Comparison of ENCODE assay signal across 18 mouse cellular contexts in genomic region chr5:140579221-140579620, GRCm38 (mm10). TPM values are rescaled to one million over a fixed set of nuclear protein-coding genes. Genes with fewer than 3 reads are reported as not detected.
DNase-seq lines count a peak whose midpoint lies in the region; ATAC-seq and TF ChIP-seq lines count a peak whose summit lies in the region.
"Had no signal": no experiment of that assay in that cellular context is flagged by ENCODE, and none has a peak within 500 bp of the region (broad histone marks: within the 10 kb centered on the region; RNA-seq: fewer than 3 reads in every experiment).

No protein-coding gene starts in this region.

- DNase-seq in heart, adult 2 months: no peak
- no peak for DNase-seq in stomach, postnatal 0 days (ENCODE audit: low spot score)
- DNase-seq in limb, embryonic 10.5 days (ENCODE audit: low spot score): no peak
- no peak for DNase-seq in urinary bladder, adult 2 months (ENCODE audit: low spot score)
- no peak for DNase-seq in yolk sac, embryonic 10.5 days (ENCODE audit: low spot score)
- DNase-seq in embryo, embryonic 9.5 days (ENCODE audit: extremely low spot score): no peak
- DNase-seq: cerebellum, adult 11-12 months; heart, postnatal 4 days; kidney, adult 18-20 months; liver, postnatal 0 days; lung, postnatal 4 days; thymus, adult 18-20 months had no signal

- no peaks in the 10 kb centered on the region for H3K36me3 ChIP-seq in heart, embryonic 13.5 days
- no peaks in the 10 kb centered on the region for H3K36me3 ChIP-seq in heart, adult 2 months (ENCODE audit: control insufficient read depth, insufficient read depth, low read length)
- no peaks in the 10 kb centered on the region for H3K36me3 ChIP-seq in stomach, embryonic 16.5 days (ENCODE audit: control insufficient read depth, insufficient read depth, low read length)
- no peaks in the 10 kb centered on the region for H3K36me3 ChIP-seq in stomach, postnatal 0 days (ENCODE audit: control insufficient read depth, insufficient read depth, low read length)
- H3K36me3 ChIP-seq in limb, embryonic 10.5 days: no peaks in the 10 kb centered on the region

- WGBS in heart, embryonic 13.5 days: 38% methylated on average over 9 of the region's 9 CpGs
- WGBS in heart, adult 2 months: 79% methylated on average over 9 of the region's 9 CpGs
- 53% methylated on average over 9 of the region's 9 CpGs for WGBS in stomach, embryonic 16.5 days
- 50% methylated on average over 9 of the region's 9 CpGs for WGBS in stomach, postnatal 0 days
- 45% methylated on average over 9 of the region's 9 CpGs for WGBS in limb, embryonic 10.5 days

- ATAC-seq in heart, embryonic 13.5 days (ENCODE audit: extremely low read depth, insufficient number of reproducible peaks, low FRiP score, low TSS enrichment): no peak
- no peak for ATAC-seq in stomach, embryonic 16.5 days (ENCODE audit: insufficient read depth, low FRiP score)
- ATAC-seq in stomach, postnatal 0 days (ENCODE audit: low FRiP score, low TSS enrichment): no peak
- ATAC-seq: liver, postnatal 0 days had no signal

- intact Hi-C loops in heart, adult 2 months (cut with DNase I): no loop called here

- peaks cover 35% of the 10 kb centered on the region for H3K27me3 ChIP-seq in heart, embryonic 13.5 days (replicated peaks)
- no peaks in the 10 kb centered on the region for H3K27me3 ChIP-seq in heart, adult 2 months (ENCODE audit: control insufficient read depth, insufficient read depth, low read length)
- H3K27me3 ChIP-seq in stomach, embryonic 16.5 days (ENCODE audit: control insufficient read depth, insufficient read depth, low read length): no peaks in the 10 kb centered on the region
- H3K27me3 ChIP-seq in stomach, postnatal 0 days (ENCODE audit: control insufficient read depth, insufficient read depth, low read length): no peaks in the 10 kb centered on the region
- peaks cover 5% of the 10 kb centered on the region; the same call in 1 of the 2 replicates for H3K27me3 ChIP-seq in limb, embryonic 10.5 days (ENCODE audit: low read depth, poor library complexity, severe bottlenecking)

- TF ChIP-seq EP300 in heart, adult 2 months (IDR thresholded peaks at IDR 0.05; ENCODE audit: insufficient read depth, low read depth, low read length): no peak
- TF ChIP-seq EP300 in stomach, postnatal 0 days (optimal IDR thresholded peaks at IDR 0.05): no peak

- H3K4me3 ChIP-seq in heart, embryonic 13.5 days: no peak overlapping the region
- H3K4me3 ChIP-seq in heart, adult 2 months: no peak overlapping the region
- no peak overlapping the region for H3K4me3 ChIP-seq in stomach, embryonic 16.5 days (replicated peaks; ENCODE audit: low read length)
- H3K4me3 ChIP-seq in stomach, postnatal 0 days (ENCODE audit: low read depth, low read length): no peak overlapping the region
- no peak overlapping the region for H3K4me3 ChIP-seq in limb, embryonic 10.5 days
- H3K4me3 ChIP-seq: myocyte had no signal

- H3K4me2 ChIP-seq in heart, embryonic 13.5 days: no peak overlapping the region
- no peak overlapping the region for H3K4me2 ChIP-seq in stomach, embryonic 16.5 days (ENCODE audit: low read depth, low read length)
- no peak overlapping the region for H3K4me2 ChIP-seq in stomach, postnatal 0 days (replicated peaks; ENCODE audit: low read depth)

- no peaks in the 10 kb centered on the region for H3K9me3 ChIP-seq in heart, embryonic 13.5 days
- no peaks in the 10 kb centered on the region for H3K9me3 ChIP-seq in stomach, embryonic 16.5 days (replicated peaks; ENCODE audit: control insufficient read depth, low read length)
- H3K9me3 ChIP-seq in stomach, postnatal 0 days (ENCODE audit: control insufficient read depth, low read length): no peaks in the 10 kb centered on the region
- H3K9me3 ChIP-seq in limb, embryonic 10.5 days (replicated peaks): no peaks in the 10 kb centered on the region

- TF ChIP-seq CTCF in heart, adult 2 months (IDR thresholded peaks at IDR 0.05): no peak
- TF ChIP-seq CTCF in stomach, postnatal 0 days (IDR thresholded peaks at IDR 0.05; ENCODE audit: low read depth): no peak

- TF ChIP-seq POLR2A in heart, adult 2 months (IDR thresholded peaks at IDR 0.05; ENCODE audit: insufficient read depth, low read depth, low read length): no peak

- peaks cover 19% of the 10 kb centered on the region for H3K4me1 ChIP-seq in heart, embryonic 13.5 days
- peaks cover 12% of the 10 kb centered on the region for H3K4me1 ChIP-seq in heart, adult 2 months (ENCODE audit: control insufficient read depth, insufficient read depth, low read length)
- H3K4me1 ChIP-seq in stomach, embryonic 16.5 days (ENCODE audit: control insufficient read depth, insufficient read depth, low read length): peaks cover 19% of the 10 kb centered on the region; the same call in 1 of the 2 replicates
- H3K4me1 ChIP-seq in stomach, postnatal 0 days (replicated peaks; ENCODE audit: control insufficient read depth, insufficient read depth): no peaks in the 10 kb centered on the region
- H3K4me1 ChIP-seq in limb, embryonic 10.5 days: peaks cover 63% of the 10 kb centered on the region

- H3K9ac ChIP-seq in heart, embryonic 13.5 days: 0 out of 2 replicates have a peak overlapping the region, but pooled peaks have one; percentile 24
- no peak overlapping the region for H3K9ac ChIP-seq in heart, adult 2 months (ENCODE audit: low read depth, low read length)
- no peak overlapping the region for H3K9ac ChIP-seq in stomach, embryonic 16.5 days (ENCODE audit: low read length)
- H3K9ac ChIP-seq in stomach, postnatal 0 days (ENCODE audit: low read length): no peak overlapping the region
- H3K9ac ChIP-seq: liver, postnatal 0 days had no signal

- H3K79me2 ChIP-seq in heart, adult 2 months (replicated peaks; ENCODE audit: control insufficient read depth, insufficient read depth, low read length): no peaks in the 10 kb centered on the region

- no peak overlapping the region for H3K27ac ChIP-seq in heart, embryonic 13.5 days (replicated peaks)
- no peak overlapping the region for H3K27ac ChIP-seq in heart, adult 2 months
- peak overlapping the region; percentile 47 for H3K27ac ChIP-seq in stomach, embryonic 16.5 days (ENCODE audit: low read length)
- H3K27ac ChIP-seq in stomach, postnatal 0 days (replicated peaks): no peak overlapping the region
- H3K27ac ChIP-seq in limb, embryonic 10.5 days: peak overlapping the region; percentile 77

RNA-seq across cellular contexts. Expression of gene Grifin, which starts 14.3 kb away (rescaled TPM):
- not detected in 2 replicates for polyA plus RNA-seq in heart, embryonic 13.5 days (2015; fragmentation: Nextera tagmentation; extraction: Ambion mirVana)
- total RNA-seq in heart, adult 2 months (2021): not detected
- polyA plus RNA-seq in heart, adult 2 months (2012; rRNA removed): not detected in 2 replicates
- polyA plus RNA-seq in stomach, embryonic 16.5 days (2015; fragmentation: Nextera tagmentation; extraction: Ambion mirVana): 0.71 TPM in 1 of 2 replicates, not detected in the other
- polyA plus RNA-seq in stomach, postnatal 0 days (2015; fragmentation: Nextera tagmentation; extraction: Ambion mirVana): 0.17 TPM in 2 replicates
- not detected in 2 replicates for polyA plus RNA-seq in limb, embryonic 10.5 days (2016; fragmentation: Nextera tagmentation; extraction: Ambion mirVana)
- not detected in 2 replicates for polyA plus RNA-seq in urinary bladder, adult 2 months (2012; rRNA removed)
- total RNA-seq: heart, adult 8-10 months; heart, postnatal 4 days; left cerebral cortex, postnatal 10 days had no signal
- polyA plus RNA-seq: C2C12; liver, postnatal 0 days; myocyte had no signal

RNA-seq across cellular contexts. Expression of gene Lfng, which starts 27.9 kb away (rescaled TPM):
- polyA plus RNA-seq in heart, embryonic 13.5 days (2015; fragmentation: Nextera tagmentation; extraction: Ambion mirVana): 3.3 and 3.5 TPM in 2 replicates
- 10 to 100 TPM in 1 of 2 experiments, 1 to 10 TPM in 1; 7.4 to 11.5 TPM for total RNA-seq in heart, adult 2 months (2021)
- polyA plus RNA-seq in heart, adult 2 months (2012; rRNA removed): 18.4 and 23.1 TPM in 2 replicates
- polyA plus RNA-seq in stomach, embryonic 16.5 days (2015; fragmentation: Nextera tagmentation; extraction: Ambion mirVana): 21.5 and 21.6 TPM in 2 replicates
- 11.1 and 11.4 TPM in 2 replicates for polyA plus RNA-seq in stomach, postnatal 0 days (2015; fragmentation: Nextera tagmentation; extraction: Ambion mirVana)
- polyA plus RNA-seq in limb, embryonic 10.5 days (2016; fragmentation: Nextera tagmentation; extraction: Ambion mirVana): 4.3 and 5.8 TPM in 2 replicates
- 20.6 and 23.6 TPM in 2 replicates for polyA plus RNA-seq in urinary bladder, adult 2 months (2012; rRNA removed)

Comparison
In these comparisons a context has a peak if more than half of its experiments do, and no peak if none do; other contexts are left out.
1. H3K27ac ChIP-seq: peak in stomach, embryonic 16.5 days (single experiment) and limb, embryonic 10.5 days (single experiment); none in heart, embryonic 13.5 days (single experiment), heart, adult 2 months (single experiment) and stomach, postnatal 0 days (single experiment).